ENCODE assay signal across 8 mouse cellular contexts in the genomic region with DNA sequence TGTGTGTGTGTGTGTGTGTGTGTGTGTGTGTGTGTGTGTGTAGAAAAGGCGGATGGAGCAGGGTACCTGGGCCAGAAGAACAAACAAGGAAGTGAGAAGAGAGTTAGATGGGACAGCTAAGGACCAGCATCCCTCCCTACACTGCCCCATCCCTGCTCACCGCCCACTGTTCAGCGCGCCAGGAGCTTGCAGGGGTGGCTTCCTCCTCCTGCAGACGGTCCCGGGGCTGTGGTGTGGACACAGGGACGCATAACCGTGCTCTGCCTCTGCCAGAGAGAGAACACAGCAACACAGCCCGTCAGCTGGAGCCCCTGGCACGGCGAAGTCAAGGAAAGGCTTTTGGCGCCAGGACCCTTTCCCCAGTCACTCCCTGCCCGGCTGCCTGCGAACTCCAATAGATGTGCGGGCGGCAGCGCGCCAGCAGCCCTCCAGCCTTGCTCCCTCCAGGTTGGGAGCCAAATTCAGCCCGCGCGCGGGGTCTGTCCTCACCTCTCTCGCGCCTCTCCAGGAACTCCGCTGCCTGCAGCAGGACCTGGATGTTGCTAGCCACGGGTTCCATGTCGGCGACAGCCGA. TPM values are rescaled to one million over a fixed set of nuclear protein-coding genes. Genes with fewer than 3 reads are reported as not detected.
A peak's percentile ranks its signal among the peaks of the same experiment; 100 is the strongest.
DNase-seq lines count a peak whose midpoint lies in the region; ATAC-seq and TF ChIP-seq lines count a peak whose summit lies in the region.

No protein-coding gene starts in this region.

- no peaks in the 10 kb centered on the region for H3K27me3 ChIP-seq in thymus, adult 2 months (ENCODE audit: control insufficient read depth, insufficient read depth, low read length)
- peaks cover 3% of the 10 kb centered on the region; the same call in 1 of the 2 replicates for H3K27me3 ChIP-seq in heart, embryonic 13.5 days (replicated peaks)
- H3K27me3 ChIP-seq in liver, embryonic 13.5 days = no peaks in the 10 kb centered on the region
- H3K27me3 ChIP-seq in small intestine, adult 2 months (ENCODE audit: control insufficient read depth, insufficient read depth, low read length) = no peaks in the 10 kb centered on the region

- no peak for TF ChIP-seq CTCF in gastrocnemius, adult 2 months (IDR thresholded peaks at IDR 0.05)
- TF ChIP-seq CTCF in thymus, adult 2 months (IDR thresholded peaks at IDR 0.05; ENCODE audit: borderline replicate concordance, control insufficient read depth, extremely low read depth, insufficient read depth, low read length, poor library complexity) = no peak
- no peak for TF ChIP-seq CTCF in small intestine, adult 2 months (IDR thresholded peaks at IDR 0.05; ENCODE audit: extremely low read depth, insufficient read length, insufficient replicate concordance, low read depth, low read length)

- H3K4me1 ChIP-seq in thymus, adult 2 months (replicated peaks; ENCODE audit: control insufficient read depth, insufficient read depth, low read length) = peaks cover 30% of the 10 kb centered on the region
- peaks cover 48% of the 10 kb centered on the region for H3K4me1 ChIP-seq in heart, embryonic 13.5 days
- H3K4me1 ChIP-seq in liver, embryonic 13.5 days (replicated peaks) = peaks cover 60% of the 10 kb centered on the region
- peaks cover 10% of the 10 kb centered on the region for H3K4me1 ChIP-seq in small intestine, adult 2 months (ENCODE audit: control insufficient read depth, insufficient read depth, insufficient read length, low read length)

- H3K36me3 ChIP-seq in thymus, adult 2 months (ENCODE audit: control insufficient read depth, insufficient read depth, low read length) = peaks cover 13% of the 10 kb centered on the region
- H3K36me3 ChIP-seq in heart, embryonic 13.5 days = peaks cover 24% of the 10 kb centered on the region
- peaks cover 33% of the 10 kb centered on the region for H3K36me3 ChIP-seq in liver, embryonic 13.5 days
- peaks cover 16% of the 10 kb centered on the region for H3K36me3 ChIP-seq in small intestine, adult 2 months (ENCODE audit: control insufficient read depth, insufficient read depth, low read length)

- H3K9me3 ChIP-seq in heart, embryonic 13.5 days = no peaks in the 10 kb centered on the region
- H3K9me3 ChIP-seq in liver, embryonic 13.5 days (replicated peaks) = no peaks in the 10 kb centered on the region

- TF ChIP-seq POLR2A in thymus, adult 2 months (IDR thresholded peaks at IDR 0.05; ENCODE audit: control insufficient read depth, extremely low read depth, insufficient read depth, low read length, poor library complexity) = no peak
- no peak for TF ChIP-seq POLR2A in small intestine, adult 2 months (IDR thresholded peaks at IDR 0.05; ENCODE audit: low read depth, low read length)

- intact Hi-C loops in gastrocnemius, adult 2 months (cut with DNase I) = no loop called here

- DNase-seq in gastrocnemius, adult 2 months = no peak
- DNase-seq in gastrocnemius, adult 18-20 months (ENCODE audit: low spot score) = no peak
- DNase-seq in thymus, adult 2 months = peak; percentile 43
- no peak for DNase-seq in thymus, postnatal 25 days
- DNase-seq in liver, embryonic 13.5 days = peak; percentile 56

- H3K4me2 ChIP-seq in heart, embryonic 13.5 days = peak overlapping the region; percentile 95
- H3K4me2 ChIP-seq in liver, embryonic 13.5 days = peak overlapping the region; percentile 93

- 3% methylated on average over 29 of the region's 29 CpGs for WGBS in thymus, adult 2 months
- under 1% methylated on average over 28 of the region's 29 CpGs for WGBS in heart, embryonic 13.5 days
- WGBS in liver, embryonic 13.5 days (ENCODE audit: insufficient replicate concordance) = 1% methylated on average over 29 of the region's 29 CpGs
- 1% methylated on average over 29 of the region's 29 CpGs for WGBS in small intestine, adult 2 months

- no peak overlapping the region for H3K27ac ChIP-seq in gastrocnemius, adult 2 months
- H3K27ac ChIP-seq in thymus, adult 2 months (ENCODE audit: control insufficient read depth, insufficient read depth, low read length) = no peak overlapping the region
- peak overlapping the region; percentile 90 for H3K27ac ChIP-seq in heart, embryonic 13.5 days (replicated peaks)
- H3K27ac ChIP-seq in liver, embryonic 13.5 days = peak overlapping the region; percentile 95
- H3K27ac ChIP-seq in small intestine, adult 2 months (ENCODE audit: insufficient read depth, low read depth, low read length) = no peak overlapping the region

- H3K9ac ChIP-seq in heart, embryonic 13.5 days = peak overlapping the region; percentile 86
- peak overlapping the region; percentile 92 for H3K9ac ChIP-seq in liver, embryonic 13.5 days

- ATAC-seq in heart, embryonic 13.5 days (ENCODE audit: extremely low read depth, insufficient number of reproducible peaks, low FRiP score, low TSS enrichment) = peak; percentile 6; the same call in 1 of the 2 replicates
- ATAC-seq in liver, embryonic 13.5 days (ENCODE audit: low read depth) = peak; percentile 34
- ATAC-seq in CD4-positive, CD25-positive, alpha-beta regulatory T cell, adult 4 months = no peak

- H3K4me3 ChIP-seq in gastrocnemius, adult 2 months = peak overlapping the region; percentile 87
- peak overlapping the region; percentile 57 for H3K4me3 ChIP-seq in thymus, adult 2 months (ENCODE audit: control insufficient read depth, insufficient read depth, low read length)
- peak overlapping the region; percentile 83 for H3K4me3 ChIP-seq in heart, embryonic 13.5 days
- H3K4me3 ChIP-seq in liver, embryonic 13.5 days (replicated peaks) = peak overlapping the region; percentile 95
- H3K4me3 ChIP-seq in small intestine, adult 2 months (ENCODE audit: low read depth, low read length) = peak overlapping the region; percentile 95

RNA-seq across cellular contexts. Expression of gene Mxd3, which starts 0.4 kb away (rescaled TPM):
- not detected for total RNA-seq in gastrocnemius, adult 2 months (2021)
- total RNA-seq in gastrocnemius, adult 18-20 months (2021) = not detected
- polyA plus RNA-seq in thymus, adult 2 months (2012; rRNA removed) = 122 and 153 TPM in 2 replicates
- 21.1 and 22.1 TPM in 2 replicates for polyA plus RNA-seq in heart, embryonic 13.5 days (2015; fragmentation: Nextera tagmentation; extraction: Ambion mirVana)
- 22.0 and 23.0 TPM in 2 replicates for polyA plus RNA-seq in liver, embryonic 13.5 days (2015; fragmentation: Nextera tagmentation; extraction: Ambion mirVana)
- polyA plus RNA-seq in small intestine, adult 2 months (2012; rRNA removed) = 5.1 and 8.5 TPM in 2 replicates
- 1 to 10 TPM; 3.4 to 6.1 TPM for polyA plus RNA-seq in CD4-positive, CD25-positive, alpha-beta regulatory T cell, adult 4 months (2017; shearing (Covaris generic))

RNA-seq across cellular contexts. Expression of gene Rab24, which starts 7.5 kb away (rescaled TPM):
- total RNA-seq in gastrocnemius, adult 2 months (2021) = 10 to 100 TPM; 29.2 to 33.5 TPM
- total RNA-seq in gastrocnemius, adult 18-20 months (2021) = 10 to 100 TPM; 31.7 to 32.3 TPM
- 112 and 119 TPM in 2 replicates for polyA plus RNA-seq in thymus, adult 2 months (2012; rRNA removed)
- polyA plus RNA-seq in heart, embryonic 13.5 days (2015; fragmentation: Nextera tagmentation; extraction: Ambion mirVana) = 54.3 and 62.8 TPM in 2 replicates
- polyA plus RNA-seq in liver, embryonic 13.5 days (2015; fragmentation: Nextera tagmentation; extraction: Ambion mirVana) = 38.0 and 45.0 TPM in 2 replicates
- 54.9 and 101 TPM in 2 replicates for polyA plus RNA-seq in small intestine, adult 2 months (2012; rRNA removed)
- 10 to 100 TPM in 1 of 2 experiments, 1 to 10 TPM in 1; 7.1 to 14.0 TPM for polyA plus RNA-seq in CD4-positive, CD25-positive, alpha-beta regulatory T cell, adult 4 months (2017; shearing (Covaris generic))

RNA-seq across cellular contexts. Expression of gene Prelid1, which starts 8.9 kb away (rescaled TPM):
- total RNA-seq in gastrocnemius, adult 2 months (2021) = 10 to 100 TPM; 15.6 to 19.6 TPM
- total RNA-seq in gastrocnemius, adult 18-20 months (2021) = 10 to 100 TPM; 14.9 to 18.1 TPM
- polyA plus RNA-seq in thymus, adult 2 months (2012; rRNA removed) = 493 and 534 TPM in 2 replicates
- polyA plus RNA-seq in heart, embryonic 13.5 days (2015; fragmentation: Nextera tagmentation; extraction: Ambion mirVana) = 355 and 381 TPM in 2 replicates
- polyA plus RNA-seq in liver, embryonic 13.5 days (2015; fragmentation: Nextera tagmentation; extraction: Ambion mirVana) = 234 and 240 TPM in 2 replicates
- 383 and 921 TPM in 2 replicates for polyA plus RNA-seq in small intestine, adult 2 months (2012; rRNA removed)
- 100 to 1,000 TPM; 207 to 213 TPM for polyA plus RNA-seq in CD4-positive, CD25-positive, alpha-beta regulatory T cell, adult 4 months (2017; shearing (Covaris generic))

RNA-seq across cellular contexts. Expression of gene Lman2, which starts 33.4 kb away (rescaled TPM):
- 10 to 100 TPM; 36.7 to 42.3 TPM for total RNA-seq in gastrocnemius, adult 2 months (2021)
- 10 to 100 TPM; 33.0 to 38.9 TPM for total RNA-seq in gastrocnemius, adult 18-20 months (2021)
- 134 and 139 TPM in 2 replicates for polyA plus RNA-seq in thymus, adult 2 months (2012; rRNA removed)
- polyA plus RNA-seq in heart, embryonic 13.5 days (2015; fragmentation: Nextera tagmentation; extraction: Ambion mirVana) = 73.5 and 81.7 TPM in 2 replicates
- 59.1 and 65.6 TPM in 2 replicates for polyA plus RNA-seq in liver, embryonic 13.5 days (2015; fragmentation: Nextera tagmentation; extraction: Ambion mirVana)
- 63.0 and 107 TPM in 2 replicates for polyA plus RNA-seq in small intestine, adult 2 months (2012; rRNA removed)
- 10 to 100 TPM; 59.0 to 66.4 TPM for polyA plus RNA-seq in CD4-positive, CD25-positive, alpha-beta regulatory T cell, adult 4 months (2017; shearing (Covaris generic))

RNA-seq across cellular contexts. Expression of gene Rgs14, which starts 40.3 kb away (rescaled TPM):
- under 1 TPM in 1 of 2 experiments, not detected in 1; 0.20 TPM for total RNA-seq in gastrocnemius, adult 2 months (2021)
- under 1 TPM; 0.24 to 0.43 TPM for total RNA-seq in gastrocnemius, adult 18-20 months (2021)
- polyA plus RNA-seq in thymus, adult 2 months (2012; rRNA removed) = 179 and 220 TPM in 2 replicates
- polyA plus RNA-seq in heart, embryonic 13.5 days (2015; fragmentation: Nextera tagmentation; extraction: Ambion mirVana) = 0.32 TPM in 2 replicates
- 1.4 and 1.8 TPM in 2 replicates for polyA plus RNA-seq in liver, embryonic 13.5 days (2015; fragmentation: Nextera tagmentation; extraction: Ambion mirVana)
- polyA plus RNA-seq in small intestine, adult 2 months (2012; rRNA removed) = 5.9 and 14.6 TPM in 2 replicates
- 10 to 100 TPM; 71.0 to 88.5 TPM for polyA plus RNA-seq in CD4-positive, CD25-positive, alpha-beta regulatory T cell, adult 4 months (2017; shearing (Covaris generic))

Comparison
In these comparisons a context has a peak if more than half of its experiments do, and no peak if none do; other contexts are left out.
1. DNase-seq: peak in thymus, adult 2 months (single experiment) and liver, embryonic 13.5 days (single experiment); none in gastrocnemius, adult 2 months (single experiment), gastrocnemius, adult 18-20 months (single experiment) and thymus, postnatal 25 days (single experiment).
2. H3K27ac ChIP-seq: peak in heart, embryonic 13.5 days (single experiment) and liver, embryonic 13.5 days (single experiment); none in gastrocnemius, adult 2 months (single experiment), thymus, adult 2 months (single experiment) and small intestine, adult 2 months (single experiment).
3. Peak in every context shown above with its lines, with median percentiles within 50 percentile points of each other: H3K4me3 ChIP-seq.